1 mouse cellular context compared by ENCODE assay signal in genomic region chr3:121291560-121292258, GRCm38 (mm10).
TF ChIP-seq lines count a peak whose summit lies in the region.

TSS of gene Alg14 (plus strand) at chr3:121291773.

TF ChIP-seq in CH12.LX, 34 proteins besides CTCF, POLR2A, EP300 and RAD21 (continued from another document):
- peak; percentile 82; the same call in 1 of the 2 replicates for TF ChIP-seq MXI1 (IDR thresholded peaks at IDR 0.05; ENCODE audit: low read depth, low read length)
- TF ChIP-seq IRF4 (IDR thresholded peaks at IDR 0.05; ENCODE audit: low read depth, low read length): peak; percentile 9; the same call in 1 of the 2 replicates
- TF ChIP-seq HCFC1 (IDR thresholded peaks at IDR 0.05; ENCODE audit: low read depth, low read length): peak; percentile 97
- TF ChIP-seq E2F4 (IDR thresholded peaks at IDR 0.05; ENCODE audit: insufficient replicate concordance, low read depth, low read length): peak; percentile 66; the same call in 1 of the 2 replicates
- TF ChIP-seq NRF1 (IDR thresholded peaks at IDR 0.05; ENCODE audit: low read depth, low read length): peak; percentile 84
TF ChIP-seq in CH12.LX: peak in this region for 17.
